Mouse (Mus musculus) heart, embryonic 15.5 days (tissue): Measurements from ENCODE around the gene Sh3rf3. TPM values are rescaled to one million over a fixed set of nuclear protein-coding genes. Genes with fewer than 3 reads are reported as not detected.

Experiments
- ATAC-seq: fragments of 200-750 bp; cut with Nextera tagmentation; replicated peaks from 2 replicates; pipeline ENCODE4 v1.8.0; 2017; ENCODE audit warnings: low read depth, moderate TSS enrichment; ENCODE audit not compliant: insufficient number of reproducible peaks, insufficient read depth, low FRiP score
- H3K27ac ChIP-seq: fragments of 300-500 bp; sonication (generic); 2 replicates; pipeline ENCODE4 v1.5.1; 2015; ENCODE audit warnings: mild to moderate bottlenecking, inconsistent platforms
- H3K27me3 ChIP-seq: fragments of 300-500 bp; sonication (generic); 2 replicates; pipeline ENCODE4 v1.6.1; 2015; ENCODE audit warnings: inconsistent platforms
- H3K36me3 ChIP-seq: fragments of 300-500 bp; sonication (generic); 2 replicates; pipeline ENCODE4 v1.6.1; 2015; ENCODE audit warnings: mild to moderate bottlenecking, inconsistent platforms
- H3K4me1 ChIP-seq: fragments of 300-500 bp; sonication (generic); replicated peaks from 2 replicates; pipeline ENCODE4 v1.6.1; 2015; ENCODE audit warnings: inconsistent platforms
- H3K4me2 ChIP-seq: fragments of 300-500 bp; sonication (generic); 2 replicates; pipeline ENCODE4 v1.6.1; 2015; ENCODE audit warnings: inconsistent platforms, mild to moderate bottlenecking, moderate library complexity
- H3K4me3 ChIP-seq: fragments of 300-500 bp; sonication (generic); 2 replicates; pipeline ENCODE4 v1.5.1; 2015; ENCODE audit warnings: mild to moderate bottlenecking, inconsistent platforms
- H3K9ac ChIP-seq: fragments of 300-500 bp; sonication (generic); 2 replicates; pipeline ENCODE4 v1.6.1; 2015; ENCODE audit warnings: mild to moderate bottlenecking, inconsistent platforms
- H3K9me3 ChIP-seq: fragments of 300-500 bp; sonication (generic); replicated peaks from 2 replicates; pipeline ENCODE4 v1.6.1; 2016; ENCODE audit warnings: inconsistent platforms
- WGBS: fragments of 180-500 bp; shearing (Covaris S2); methylation state at CpG from one replicate; pipeline ENCODE4 v1.1.7; 2015; ENCODE audit warnings: mixed read lengths; 5-methylcytosine and 5-hydroxymethylcytosine counted together
- polyA plus RNA-seq: library from polyadenylated mRNA; unstranded; fragments of >200 nt; fragmentation: Nextera tagmentation; extraction: Ambion mirVana; gene quantifications from 2 replicates; pipeline ENCODE4 v1.2.1, GENCODE M21; 2015

Sh3rf3 gene
- polyA plus RNA-seq, 1 experiment from 2014 or later: 0.34 TPM

DNA sequence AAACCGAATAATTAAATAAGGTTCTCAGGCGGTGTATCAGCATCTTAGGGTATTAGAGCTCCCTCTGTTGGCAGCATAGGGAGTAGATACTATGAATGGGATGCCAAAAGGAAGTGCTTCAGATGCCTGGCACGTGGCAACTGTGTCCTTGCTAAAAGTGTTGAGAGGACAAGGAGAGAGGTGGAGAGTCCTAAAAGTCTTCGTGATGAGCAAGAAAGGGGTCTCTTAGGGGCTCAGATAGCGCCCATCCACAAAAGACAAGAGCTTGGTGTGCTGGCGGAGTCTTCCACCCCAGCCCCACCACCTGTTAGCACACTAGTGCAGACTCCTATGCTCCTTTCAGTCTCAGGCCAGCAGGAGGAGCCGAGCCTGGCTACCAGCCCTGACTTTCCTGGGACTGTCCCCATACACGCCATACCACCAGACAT lies 336.8 kb downstream of the Sh3rf3 start:
- WGBS: 18% methylated on average over 8 of the region's 8 CpGs
- Histone ChIP-seq H3K27ac (no peak overlapping the region), H3K9ac (no peak overlapping the region), H3K9me3 (no peaks in the 10 kb centered on the region), H3K4me3 (no peak overlapping the region), H3K27me3 (peaks cover 6% of the 10 kb centered on the region), H3K36me3 (no peaks in the 10 kb centered on the region), H3K4me2 (peak overlapping the region; percentile 49), H3K4me1 (peaks cover 9% of the 10 kb centered on the region)
- ATAC-seq: peak; percentile 74; the same call in 1 of the 2 replicates

DNA sequence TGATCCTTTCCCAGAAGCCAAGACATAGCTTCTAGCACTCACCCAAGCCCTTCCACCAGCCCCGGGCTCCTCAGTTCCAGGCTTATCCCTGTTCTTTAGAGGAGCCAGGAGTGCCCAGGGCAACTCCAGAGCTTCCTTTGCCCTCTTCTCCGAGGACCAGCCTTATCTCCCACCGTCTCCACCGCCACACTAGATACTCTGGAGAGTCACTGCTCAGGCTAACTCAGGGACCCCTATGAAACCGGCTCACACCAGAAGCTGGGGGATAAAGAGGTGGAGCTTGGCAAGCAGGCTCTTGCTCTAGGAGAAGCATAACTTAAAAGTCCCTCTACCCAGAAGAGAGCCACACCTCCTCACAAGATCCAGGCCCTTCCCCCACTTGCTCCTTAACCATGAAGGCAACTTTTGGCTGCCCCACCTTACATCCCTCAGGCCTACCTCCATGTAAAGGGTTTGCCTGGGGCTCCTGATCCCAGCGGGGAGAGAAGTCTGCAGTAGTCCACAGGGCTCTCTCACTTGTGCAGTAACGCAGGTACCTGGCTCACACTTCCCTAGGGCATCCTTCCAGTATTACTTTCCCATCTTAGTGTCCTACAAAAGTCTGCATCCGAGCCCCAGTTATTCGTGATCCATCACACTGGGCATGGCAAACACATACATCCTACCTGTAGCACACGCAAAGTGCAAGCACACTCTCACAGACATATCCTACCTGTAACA lies 337.9 kb downstream of the Sh3rf3 start:
- no peaks in the 10 kb centered on the region for H3K9me3 ChIP-seq
- 71% methylated on average over 10 of the region's 10 CpGs for WGBS
- no peaks in the 10 kb centered on the region for H3K36me3 ChIP-seq
- H3K4me2 ChIP-seq: no peak overlapping the region
- H3K27me3 ChIP-seq: peaks cover 6% of the 10 kb centered on the region
- no peak for ATAC-seq
- H3K4me3 ChIP-seq: no peak overlapping the region
- no peak overlapping the region for H3K9ac ChIP-seq
- H3K27ac ChIP-seq: no peak overlapping the region
- H3K4me1 ChIP-seq: peaks cover 9% of the 10 kb centered on the region

DNA sequence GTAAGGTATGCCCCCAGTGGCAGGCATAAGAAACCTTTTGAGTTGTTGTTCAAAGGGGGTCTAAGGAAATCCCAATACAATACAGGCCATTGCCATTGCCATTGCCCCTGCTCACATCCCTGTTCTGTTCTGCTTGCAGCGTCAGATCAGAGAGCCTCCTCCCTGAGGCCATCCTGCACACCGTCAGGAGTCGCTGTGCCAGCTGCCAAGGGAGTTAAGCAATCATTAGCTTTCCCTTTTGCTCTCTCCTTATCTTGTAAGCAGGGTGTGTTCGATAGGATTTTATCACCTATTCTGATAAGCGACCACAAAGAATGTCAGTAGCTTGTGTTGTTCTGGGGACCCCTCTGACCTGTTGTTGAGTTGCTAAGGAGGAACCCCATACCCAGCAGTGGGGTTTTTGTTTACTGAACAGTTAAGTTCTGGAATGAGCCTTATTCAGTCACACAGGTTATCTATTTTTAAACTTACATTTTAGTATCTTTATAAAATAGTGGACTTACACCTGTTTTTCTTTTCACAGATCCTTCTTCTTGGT lies 339.5 kb downstream of the Sh3rf3 start:
- 25% methylated on average over 5 of the region's 5 CpGs for WGBS
- no peak for ATAC-seq
- H3K36me3 ChIP-seq: no peaks in the 10 kb centered on the region
- no peak overlapping the region for H3K9ac ChIP-seq
- peaks cover 9% of the 10 kb centered on the region for H3K4me1 ChIP-seq
- no peak overlapping the region for H3K4me3 ChIP-seq
- H3K4me2 ChIP-seq: no peak overlapping the region
- peaks cover 6% of the 10 kb centered on the region for H3K27me3 ChIP-seq
- H3K27ac ChIP-seq: no peak overlapping the region
- no peaks in the 10 kb centered on the region for H3K9me3 ChIP-seq

DNA sequence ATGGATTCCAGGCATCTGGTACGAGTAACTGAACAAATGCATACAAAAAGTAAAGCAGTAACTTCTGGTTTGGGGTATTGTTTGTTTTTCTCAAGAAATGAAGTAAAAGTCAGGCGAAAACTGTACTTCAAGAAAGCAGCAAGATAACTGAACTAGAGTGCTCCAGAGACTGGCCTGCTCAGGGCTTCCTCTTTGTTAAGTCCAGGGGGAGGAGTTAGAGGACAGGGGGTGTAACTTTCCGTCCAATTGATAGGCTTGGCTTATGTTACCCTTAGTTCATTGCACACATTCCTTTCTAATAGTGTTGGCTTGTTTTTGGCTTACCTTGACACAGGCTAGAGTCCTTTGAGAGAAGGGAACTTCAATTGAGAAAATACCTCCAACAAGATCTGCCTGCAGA lies 345.5 kb downstream of the Sh3rf3 start:
- H3K36me3 ChIP-seq: no peaks in the 10 kb centered on the region
- no peak overlapping the region for H3K27ac ChIP-seq
- no peaks in the 10 kb centered on the region for H3K27me3 ChIP-seq
- H3K4me2 ChIP-seq: no peak overlapping the region
- H3K4me1 ChIP-seq: no peaks in the 10 kb centered on the region
- H3K9me3 ChIP-seq: no peaks in the 10 kb centered on the region
- no peak overlapping the region for H3K4me3 ChIP-seq
- 67% methylated on average over 3 of the region's 3 CpGs for WGBS
- ATAC-seq: no peak
- no peak overlapping the region for H3K9ac ChIP-seq

DNA sequence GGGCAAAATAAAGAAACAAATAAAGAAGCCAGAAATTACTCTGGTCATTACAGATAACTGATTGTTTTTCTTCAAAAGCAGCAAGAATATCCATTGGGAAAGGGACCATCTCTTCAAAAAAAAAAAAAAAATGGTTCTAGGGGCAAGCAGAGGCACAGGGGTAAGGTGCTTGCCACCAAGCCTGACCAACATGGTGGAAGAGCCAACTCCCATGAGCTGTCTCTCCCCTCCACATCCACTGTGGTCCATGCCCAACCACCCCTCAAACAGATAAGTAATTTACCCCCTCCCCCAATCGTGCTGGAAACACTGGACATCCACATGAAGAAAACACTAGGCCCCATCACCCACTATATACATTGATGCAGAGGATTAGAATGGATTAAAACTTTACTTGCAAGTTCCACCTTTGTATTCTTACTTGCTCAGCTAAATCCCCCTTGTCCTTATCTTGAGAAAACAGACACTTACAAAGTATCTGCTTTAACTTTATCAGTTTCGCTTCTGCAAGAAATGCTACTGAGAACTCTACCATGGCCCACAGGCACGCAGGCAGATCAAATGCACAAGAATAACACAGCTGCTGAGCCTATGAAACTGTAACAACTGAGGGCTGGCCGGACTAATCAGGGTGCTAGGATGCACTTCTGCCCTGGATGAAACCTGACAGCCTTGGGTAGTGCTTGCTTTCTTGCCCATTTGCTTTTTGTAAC lies 349.2 kb downstream of the Sh3rf3 start:
- Histone ChIP-seq H3K27ac (no peak overlapping the region), H3K9me3 (no peaks in the 10 kb centered on the region), H3K4me2 (no peak overlapping the region), H3K4me1 (no peaks in the 10 kb centered on the region), H3K4me3 (no peak overlapping the region), H3K9ac (no peak overlapping the region), H3K27me3 (no peaks in the 10 kb centered on the region), H3K36me3 (no peaks in the 10 kb centered on the region)
- no peak for ATAC-seq
- 40% methylated on average over 4 of the region's 4 CpGs for WGBS

DNA sequence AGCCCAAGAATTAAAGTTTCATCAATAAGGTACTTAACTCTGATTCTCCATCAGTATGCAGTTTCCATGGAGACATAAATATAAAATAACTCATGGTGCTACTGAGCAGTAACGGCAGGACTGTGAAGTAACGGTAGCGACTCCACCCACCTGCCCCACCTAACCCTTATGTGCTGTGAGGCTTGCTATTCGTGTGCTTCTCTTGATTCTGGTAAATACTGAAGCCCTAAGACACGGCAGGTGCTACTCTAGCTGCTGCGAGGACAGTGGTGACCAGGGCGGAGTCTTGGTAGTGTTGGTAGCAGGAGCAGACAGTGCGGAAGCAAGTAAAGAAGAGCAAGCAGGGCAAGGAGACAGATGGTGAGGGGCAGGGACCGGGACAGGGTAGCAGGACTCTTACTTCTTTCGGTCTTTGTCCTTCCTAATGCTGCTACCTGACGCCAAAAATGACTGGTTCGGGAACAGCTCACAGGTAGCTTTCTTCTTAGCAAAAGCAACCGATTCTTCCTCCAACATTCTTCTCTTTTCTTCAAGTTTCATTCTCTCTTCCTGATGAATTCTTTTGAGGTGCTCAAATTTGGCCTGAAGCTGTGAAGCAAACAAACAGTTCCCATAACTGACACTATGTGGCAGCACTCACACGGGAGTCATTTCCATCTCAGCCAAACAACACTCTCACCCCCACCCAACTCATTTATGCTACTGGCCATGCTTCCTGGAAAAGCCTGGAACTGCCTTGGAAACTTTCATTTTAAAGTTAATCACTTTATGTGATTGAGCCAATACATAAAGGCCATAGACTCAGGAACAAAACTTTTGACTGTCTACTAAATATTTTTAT lies 353.2 kb downstream of the Sh3rf3 start:
- ATAC-seq: no peak
- Histone ChIP-seq H3K4me2 (no peak overlapping the region), H3K4me1 (no peaks in the 10 kb centered on the region), H3K9me3 (no peaks in the 10 kb centered on the region), H3K27me3 (no peaks in the 10 kb centered on the region), H3K36me3 (no peaks in the 10 kb centered on the region; the same call in 1 of the 2 replicates), H3K27ac (no peak overlapping the region), H3K9ac (no peak overlapping the region), H3K4me3 (no peak overlapping the region)
- WGBS: 67% methylated on average over 14 of the region's 14 CpGs

DNA sequence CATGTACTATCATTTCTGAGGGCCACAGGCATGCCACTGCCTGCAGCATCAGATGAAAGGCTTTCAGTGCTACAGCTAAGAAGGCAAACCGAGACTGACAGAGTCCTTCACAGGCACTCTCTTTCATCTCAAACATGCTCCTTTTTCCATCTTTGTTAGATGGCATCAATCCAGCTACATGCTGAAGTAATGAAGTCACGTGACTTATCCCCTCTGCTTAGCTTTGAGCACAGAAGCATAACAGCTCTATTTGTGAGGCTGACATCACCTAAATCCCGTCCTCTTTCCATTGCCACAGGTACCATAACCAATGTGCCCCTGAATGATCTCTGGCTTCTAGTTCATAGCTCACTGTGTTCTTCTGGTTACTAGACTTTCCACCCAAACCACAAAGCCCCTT lies 357.9 kb downstream of the Sh3rf3 start:
- Histone ChIP-seq H3K27ac (no peak overlapping the region), H3K27me3 (no peaks in the 10 kb centered on the region), H3K36me3 (no peaks in the 10 kb centered on the region; the same call in 1 of the 2 replicates), H3K4me1 (no peaks in the 10 kb centered on the region), H3K9me3 (no peaks in the 10 kb centered on the region), H3K4me3 (no peak overlapping the region), H3K9ac (no peak overlapping the region), H3K4me2 (no peak overlapping the region)
- 59% methylated on average over 3 of the region's 3 CpGs for WGBS
- no peak for ATAC-seq

DNA sequence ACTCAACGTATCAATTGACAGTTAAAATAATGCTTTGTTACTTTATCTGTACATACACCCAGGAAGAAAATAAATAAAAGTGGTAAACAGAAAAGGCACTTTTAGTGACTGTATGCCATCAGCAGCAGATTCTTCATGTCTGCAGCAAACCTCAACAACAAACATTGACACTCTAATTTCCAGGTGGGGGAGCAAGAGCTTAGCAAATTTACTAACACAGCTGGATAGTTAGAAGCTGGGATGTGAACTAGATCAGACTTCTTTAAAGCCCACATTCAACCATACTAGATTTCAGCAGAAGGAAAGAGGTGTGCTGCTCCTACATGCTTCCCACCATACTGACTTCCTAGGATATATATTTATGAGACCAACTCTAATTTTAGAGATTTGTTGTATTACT lies 359.4 kb downstream of the Sh3rf3 start:
- ATAC-seq: no peak
- Histone ChIP-seq H3K27ac (no peak overlapping the region), H3K4me2 (no peak overlapping the region), H3K27me3 (no peaks in the 10 kb centered on the region), H3K36me3 (no peaks in the 10 kb centered on the region; the same call in 1 of the 2 replicates), H3K9me3 (no peaks in the 10 kb centered on the region), H3K9ac (no peak overlapping the region), H3K4me3 (no peak overlapping the region), H3K4me1 (no peaks in the 10 kb centered on the region)
- 89% methylated on average over 1 of the region's 1 CpGs for WGBS

DNA sequence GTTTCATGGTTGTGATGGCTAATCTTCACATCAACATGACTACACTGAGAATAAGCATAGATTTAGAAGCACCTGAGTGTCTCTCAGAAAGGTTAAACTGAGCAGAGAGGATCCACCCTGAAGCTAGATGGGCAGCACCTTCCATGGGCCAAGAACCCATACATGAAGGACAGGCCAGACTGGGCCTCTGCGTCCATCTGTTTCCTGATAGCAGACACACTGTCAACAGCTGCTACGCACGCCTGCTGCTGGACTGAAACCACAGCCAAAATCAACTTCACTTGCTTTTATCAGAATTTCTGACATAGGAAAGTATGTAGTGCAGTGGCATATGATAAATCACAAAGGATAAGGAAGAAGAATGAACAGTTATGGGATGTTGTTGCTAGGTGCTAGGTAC lies 366.5 kb downstream of the Sh3rf3 start:
- WGBS: 33% methylated on average over 3 of the region's 3 CpGs
- ATAC-seq: no peak
- Histone ChIP-seq H3K36me3 (peaks cover 3% of the 10 kb centered on the region; the same call in 1 of the 2 replicates), H3K27me3 (no peaks in the 10 kb centered on the region), H3K9ac (no peak overlapping the region), H3K4me2 (no peak overlapping the region), H3K27ac (no peak overlapping the region), H3K4me3 (no peak overlapping the region), H3K4me1 (0 out of 2 replicates have a peak, but pooled peaks cover 3% of the 10 kb centered on the region), H3K9me3 (no peaks in the 10 kb centered on the region)

DNA sequence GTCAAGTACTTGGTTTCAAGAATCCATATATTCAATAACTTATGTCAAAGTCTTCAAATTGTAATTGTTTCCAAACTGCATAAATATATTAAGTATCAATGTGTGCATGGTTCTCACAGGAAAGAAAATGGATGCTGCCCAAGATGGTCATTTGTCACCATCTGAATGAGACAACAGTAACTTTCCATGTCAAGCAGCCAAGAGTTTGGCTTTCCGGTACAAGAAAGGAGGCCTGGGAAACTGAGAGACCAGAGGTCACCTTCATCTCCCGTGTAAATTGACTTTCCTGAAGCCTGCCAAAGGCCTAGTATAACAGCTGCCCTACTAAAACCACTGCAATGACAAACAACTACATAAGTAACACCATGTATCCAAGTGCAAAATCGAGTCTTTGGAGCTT lies 369.1 kb downstream of the Sh3rf3 start:
- 73% methylated on average over 3 of the region's 3 CpGs for WGBS
- H3K9ac ChIP-seq: no peak overlapping the region
- no peak for ATAC-seq

More for the DNA sequence above, 369.1 kb downstream of the Sh3rf3 start:
- no peak overlapping the region for H3K27ac ChIP-seq
- H3K4me2 ChIP-seq: no peak overlapping the region
- H3K9me3 ChIP-seq: no peaks in the 10 kb centered on the region
- peaks cover 3% of the 10 kb centered on the region; the same call in 1 of the 2 replicates for H3K36me3 ChIP-seq
- H3K4me3 ChIP-seq: no peak overlapping the region
- H3K27me3 ChIP-seq: no peaks in the 10 kb centered on the region
- 0 out of 2 replicates have a peak, but pooled peaks cover 3% of the 10 kb centered on the region for H3K4me1 ChIP-seq
